Mouse (Mus musculus) ES-E14 (cell line): ENCODE data around the gene Cav2. TPM values are rescaled to one million over a fixed set of nuclear protein-coding genes. Genes with fewer than 3 reads are reported as not detected.

Experiments
- DNase-seq: peaks from one replicate; pipeline ENCODE4 v3.0.0-alpha.2; 2013; ENCODE audit warnings: low read depth, low spot score
- H3K27ac ChIP-seq: 2 replicates; pipeline ENCODE4 v1.5.1; 2012; ENCODE audit warnings: low read depth, mild to moderate bottlenecking, low read length, moderate library complexity, mixed read lengths; ENCODE audit not compliant: poor library complexity, insufficient read depth, severe bottlenecking
- H3K36me3 ChIP-seq: 2 replicates; pipeline ENCODE4 v1.6.1; 2012; ENCODE audit warnings: mild to moderate bottlenecking, low read length, moderate library complexity, mixed read lengths; ENCODE audit not compliant: control insufficient read depth, poor library complexity, insufficient read depth, severe bottlenecking
- H3K4me1 ChIP-seq, 2 experiments: fragments of 150-350 bp in 1 of 2; sonication (generic) in 1 of 2; 2 replicates each; pipeline ENCODE4 v1.6.1; 2012; ENCODE audit warnings: low read length in 2 of 2, mild to moderate bottlenecking in 1 of 2, mixed read lengths in 1 of 2; ENCODE audit not compliant: control insufficient read depth in 2 of 2, insufficient read depth in 2 of 2, poor library complexity in 1 of 2
- H3K4me3 ChIP-seq, 2 experiments: fragments of 150-350 bp in 1 of 2; sonication (generic) in 1 of 2; 2 replicates each; pipeline ENCODE4 v1.5.1; 2012; ENCODE audit warnings: low read length in 2 of 2, low read depth in 1 of 2, mild to moderate bottlenecking in 1 of 2, mixed read lengths in 1 of 2; ENCODE audit not compliant: insufficient read depth in 1 of 2, poor library complexity in 1 of 2, severe bottlenecking in 1 of 2
- H3K9ac ChIP-seq: 2 replicates; pipeline ENCODE4 v1.6.1; 2012; ENCODE audit warnings: low read depth, mild to moderate bottlenecking, low read length, mixed read lengths; ENCODE audit not compliant: poor library complexity, insufficient read depth, severe bottlenecking
- H3K9me3 ChIP-seq: fragments of 150-350 bp; sonication (generic); 2 replicates; pipeline ENCODE4 v1.6.1; 2012; ENCODE audit warnings: low read depth, mild to moderate bottlenecking, low read length; ENCODE audit not compliant: control insufficient read depth, insufficient read depth
- CHD2 ChIP-seq: IDR thresholded peaks from 2 replicates; pipeline ENCODE4 v1.6.1; 2014; ENCODE audit warnings: mild to moderate bottlenecking, low read depth, low read length, inconsistent platforms
- HCFC1 ChIP-seq: IDR thresholded peaks from 2 replicates; pipeline ENCODE4 v1.6.1; 2012; ENCODE audit warnings: low read length, inconsistent platforms, borderline replicate concordance; ENCODE audit not compliant: insufficient read depth
- MAFK ChIP-seq: IDR thresholded peaks from 2 replicates; pipeline ENCODE4 v1.6.1; 2014; ENCODE audit warnings: mild to moderate bottlenecking, low read depth, low read length, inconsistent platforms; ENCODE audit not compliant: insufficient read depth
- ZC3H11A ChIP-seq: IDR thresholded peaks from 2 replicates; pipeline ENCODE4 v1.6.1; 2012; ENCODE audit warnings: low read depth, mild to moderate bottlenecking, inconsistent platforms, low read length, borderline replicate concordance
- ZNF384 ChIP-seq: IDR thresholded peaks from 2 replicates; pipeline ENCODE4 v1.6.1; 2012; ENCODE audit warnings: low read depth, low read length, inconsistent platforms
- in situ Hi-C, 2 experiments: fragments of 600-800 bp; cut with MboI; formaldehyde crosslinking; loops; one replicate each; pipeline ENCODE4 v1.15.1; 2025; ENCODE audit warnings: low sequenced_read_pairs in 2 of 2, inconsistent platforms in 1 of 2; ENCODE audit not compliant: unreplicated experiment in 2 of 2
- total RNA-seq: library from RNA; depleted of rRNA; stranded (reverse); fragments of 300-350 nt; gene quantifications from 2 replicates; pipeline ENCODE4 v1.2.3, GENCODE M21; 2012

Gene Cav2
- total RNA-seq, 1 experiment: 4.5 TPM

DNA sequence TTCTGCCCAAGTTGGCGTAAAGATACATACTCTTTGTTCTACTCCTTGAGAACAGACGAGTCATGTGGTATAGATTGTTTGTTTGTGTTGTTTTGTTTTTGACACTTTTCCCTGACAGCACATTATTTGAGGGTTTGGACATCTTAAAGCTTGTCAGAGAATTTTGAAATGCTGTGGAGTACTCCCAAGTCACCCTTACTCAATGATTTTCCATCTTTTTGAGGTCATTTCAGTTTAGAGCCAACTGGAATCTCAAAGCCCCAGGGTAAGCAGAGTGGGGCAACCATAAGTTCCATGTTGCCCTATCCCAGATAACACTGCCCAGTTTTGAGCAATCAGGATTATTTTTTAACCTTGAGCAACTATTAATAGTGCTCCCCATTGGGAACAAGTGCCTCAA, 33.3 kb downstream of the Cav2 start:
- no peak for DNase-seq
- in situ Hi-C loops: no loop called here
- no peaks in the 10 kb centered on the region for H3K4me1 ChIP-seq
- H3K9ac ChIP-seq: no peak overlapping the region
- no peak overlapping the region for H3K27ac ChIP-seq
- no peak for TF ChIP-seq ZC3H11A
- TF ChIP-seq ZNF384: no peak
- no peak for TF ChIP-seq HCFC1
- no peak for TF ChIP-seq CHD2
- TF ChIP-seq MAFK: no peak
- H3K36me3 ChIP-seq: no peaks in the 10 kb centered on the region
- no peak overlapping the region for H3K4me3 ChIP-seq
- no peaks in the 10 kb centered on the region for H3K9me3 ChIP-seq

DNA sequence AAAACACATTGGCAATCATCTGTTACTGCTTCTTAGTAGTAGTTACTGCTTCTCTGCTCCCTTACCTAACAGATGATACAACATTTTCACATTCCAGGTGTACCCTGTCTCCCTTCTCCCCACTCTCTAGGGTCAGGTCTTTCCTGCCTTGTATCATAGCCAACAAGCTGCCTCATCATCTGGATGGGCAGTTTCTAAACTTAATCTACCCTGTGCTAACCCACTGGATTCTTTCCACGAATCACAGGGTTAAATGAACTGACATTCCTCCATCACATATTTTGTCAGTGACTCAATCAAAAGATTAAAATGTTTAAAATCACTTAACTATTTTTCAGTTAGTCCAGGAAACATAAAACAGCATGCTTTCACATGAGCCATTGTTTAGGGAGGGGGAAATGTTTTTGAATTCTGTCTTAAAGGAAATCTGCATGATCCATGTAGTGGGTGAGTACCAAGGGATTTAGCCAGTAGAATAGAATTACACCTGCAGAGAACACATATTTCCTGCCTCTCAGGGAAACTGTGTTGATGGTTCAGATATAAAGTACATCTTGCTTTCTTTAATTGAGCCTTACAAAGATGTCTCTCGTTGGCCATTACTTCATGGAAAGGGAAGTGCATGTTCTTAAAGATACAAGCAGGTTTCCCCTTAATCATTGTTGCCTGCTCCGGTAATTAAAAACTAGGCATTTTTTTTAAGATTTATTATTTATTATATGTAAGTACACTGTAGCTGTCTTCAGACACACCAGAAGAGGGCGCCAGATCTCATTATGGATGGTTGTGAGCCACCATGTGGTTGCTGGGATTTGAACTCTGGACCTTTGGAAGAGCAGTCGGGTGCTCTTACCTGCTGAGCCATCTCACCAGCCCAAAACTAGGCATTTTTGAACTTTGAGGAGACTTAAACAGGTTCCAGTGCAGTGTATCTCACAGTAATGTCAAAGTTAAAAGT, 34.0 kb downstream of the Cav2 start:
- no peak overlapping the region for H3K27ac ChIP-seq
- in situ Hi-C loops: no loop called here

DNA sequence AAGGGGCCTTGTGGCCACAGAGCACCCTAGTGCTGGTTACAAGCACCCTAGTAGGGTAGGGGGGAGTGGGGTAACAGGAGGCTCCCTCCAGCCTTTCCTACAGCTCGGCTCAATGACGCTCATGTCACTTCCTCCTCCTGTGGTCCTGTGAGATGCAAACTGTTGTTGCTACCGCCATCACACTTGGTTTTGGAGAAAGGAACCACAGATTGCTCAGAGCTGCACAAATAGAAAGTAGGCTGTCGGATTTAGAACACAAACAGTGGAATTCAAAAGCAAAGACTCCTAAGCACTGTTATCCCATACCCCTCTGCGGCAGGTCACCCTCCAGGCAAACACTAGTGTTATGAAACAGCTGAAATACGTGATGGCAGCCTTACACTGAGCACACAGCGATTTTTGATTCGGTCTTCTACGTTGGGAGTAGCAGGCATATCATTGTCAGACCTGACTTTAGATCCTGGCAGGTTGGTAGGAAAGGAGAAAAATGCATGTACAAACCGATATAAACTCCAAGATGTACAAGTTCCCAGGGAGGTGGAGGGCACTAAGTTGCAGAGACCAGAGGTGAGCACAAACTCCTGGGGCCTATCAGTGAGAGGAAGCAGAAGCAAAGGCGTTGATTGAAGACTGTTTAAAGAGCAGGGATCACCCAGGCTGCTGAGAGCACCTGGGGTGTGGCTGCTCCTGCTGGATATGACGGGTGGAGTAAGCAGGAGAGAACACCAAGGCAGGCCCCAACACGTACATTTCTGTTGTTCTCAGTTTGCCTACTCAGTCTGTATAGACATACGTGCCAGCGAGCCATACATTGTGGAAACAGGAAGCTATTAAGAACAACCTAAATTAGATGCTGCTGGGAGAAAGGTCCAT, 35.5 kb downstream of the Cav2 start:
- Histone ChIP-seq H3K9ac (no peak overlapping the region), H3K9me3 (no peaks in the 10 kb centered on the region), H3K36me3 (no peaks in the 10 kb centered on the region), H3K4me1 (no peaks in the 10 kb centered on the region), H3K27ac (no peak overlapping the region), H3K4me3 (no peak overlapping the region)
- TF ChIP-seq HCFC1 (no peak), CHD2 (no peak), ZNF384 (no peak), MAFK (no peak), ZC3H11A (no peak)
- no peak for DNase-seq
- in situ Hi-C loops: no loop called here

More for the DNA sequence above, 34.0 kb downstream of the Cav2 start:
- H3K4me3 ChIP-seq: no peak overlapping the region
- DNase-seq: no peak
- no peaks in the 10 kb centered on the region for H3K4me1 ChIP-seq
- no peaks in the 10 kb centered on the region for H3K9me3 ChIP-seq
- TF ChIP-seq MAFK (no peak), ZNF384 (no peak), HCFC1 (no peak), ZC3H11A (no peak), CHD2 (no peak)
- H3K9ac ChIP-seq: no peak overlapping the region
- no peaks in the 10 kb centered on the region for H3K36me3 ChIP-seq

DNA sequence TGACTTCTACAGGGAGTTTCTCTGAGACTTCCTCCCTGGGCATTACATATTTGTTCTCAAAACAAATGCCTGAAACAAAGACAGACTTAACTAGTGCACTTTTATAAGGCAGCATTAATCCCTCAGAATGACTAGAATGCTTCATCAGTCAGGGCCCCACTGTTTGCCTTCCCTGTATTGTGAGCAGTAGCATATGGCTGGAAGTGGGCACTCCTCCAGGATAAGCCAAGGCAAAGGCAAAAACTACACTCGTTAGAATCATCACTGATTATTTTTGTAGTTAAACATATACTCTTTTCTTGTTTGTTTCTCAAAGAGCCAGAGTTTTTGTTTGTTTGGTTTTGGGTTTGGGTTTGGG, 36.2 kb downstream of the Cav2 start:
- TF ChIP-seq MAFK (no peak), ZNF384 (no peak), HCFC1 (no peak), CHD2 (no peak), ZC3H11A (no peak)
- Histone ChIP-seq H3K9ac (no peak overlapping the region), H3K4me3 (no peak overlapping the region), H3K9me3 (no peaks in the 10 kb centered on the region), H3K4me1 (no peaks in the 10 kb centered on the region), H3K36me3 (no peaks in the 10 kb centered on the region), H3K27ac (no peak overlapping the region)
- in situ Hi-C loops: no loop called here
- no peak for DNase-seq
